Mouse (Mus musculus) spleen, postnatal 36 days (tissue): ENCODE results near the gene Sparcl1.

Experiments used
- DNase-seq, 2 experiments: peaks; one replicate each; pipeline ENCODE4 v3.0.0; 2022; ENCODE audit warnings: low spot score in 2 of 2, mixed read lengths in 1 of 2

Gene Sparcl1

DNA sequence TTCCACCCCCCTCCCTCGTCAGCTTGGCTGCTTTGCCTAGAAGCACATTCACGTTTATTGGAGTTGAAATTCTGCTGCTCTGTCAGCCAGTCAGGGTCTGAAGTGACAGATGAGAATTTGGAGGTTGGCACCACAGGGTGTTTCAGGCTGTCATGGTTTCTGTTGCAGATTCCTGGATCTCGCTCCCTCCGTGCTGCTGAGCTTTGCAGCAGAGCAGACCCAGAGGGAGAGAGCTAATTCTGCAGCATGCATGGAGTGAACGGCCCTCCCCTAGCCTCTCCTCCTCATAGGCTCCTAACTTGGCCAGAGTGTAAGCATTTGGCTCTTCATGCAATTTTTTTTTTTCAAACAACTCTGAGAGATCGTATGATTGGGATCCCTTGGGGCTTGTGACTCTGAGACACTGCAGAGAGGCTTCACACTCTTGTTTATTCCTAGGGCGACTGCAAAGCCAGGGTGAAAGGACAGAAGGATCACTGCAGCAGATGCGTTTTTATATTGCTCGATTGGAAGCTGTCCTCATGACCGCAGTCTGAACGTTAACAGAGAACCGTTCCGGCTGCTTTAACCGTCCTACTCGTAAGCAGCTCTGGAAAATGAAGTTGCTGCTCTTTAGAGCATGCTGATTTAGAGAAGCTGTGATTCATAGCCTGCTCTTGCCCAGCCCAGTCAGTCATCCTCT lies at the start of gene Sparcl1:
Sparcl1 (minus strand) TSS at position 243 of the 682 bp plus-strand sequence.
- DNase-seq, result no peak

GRCm38 (mm10) chr5:104161390-104161789 lies 47.9 kb upstream of the Sparcl1 start:
- DNase-seq, result no peak

- no peak for DNase-seq
Observed at GRCm38 (mm10) chr5:104160581-104160980, 47.0 kb upstream of the Sparcl1 start.

DNA sequence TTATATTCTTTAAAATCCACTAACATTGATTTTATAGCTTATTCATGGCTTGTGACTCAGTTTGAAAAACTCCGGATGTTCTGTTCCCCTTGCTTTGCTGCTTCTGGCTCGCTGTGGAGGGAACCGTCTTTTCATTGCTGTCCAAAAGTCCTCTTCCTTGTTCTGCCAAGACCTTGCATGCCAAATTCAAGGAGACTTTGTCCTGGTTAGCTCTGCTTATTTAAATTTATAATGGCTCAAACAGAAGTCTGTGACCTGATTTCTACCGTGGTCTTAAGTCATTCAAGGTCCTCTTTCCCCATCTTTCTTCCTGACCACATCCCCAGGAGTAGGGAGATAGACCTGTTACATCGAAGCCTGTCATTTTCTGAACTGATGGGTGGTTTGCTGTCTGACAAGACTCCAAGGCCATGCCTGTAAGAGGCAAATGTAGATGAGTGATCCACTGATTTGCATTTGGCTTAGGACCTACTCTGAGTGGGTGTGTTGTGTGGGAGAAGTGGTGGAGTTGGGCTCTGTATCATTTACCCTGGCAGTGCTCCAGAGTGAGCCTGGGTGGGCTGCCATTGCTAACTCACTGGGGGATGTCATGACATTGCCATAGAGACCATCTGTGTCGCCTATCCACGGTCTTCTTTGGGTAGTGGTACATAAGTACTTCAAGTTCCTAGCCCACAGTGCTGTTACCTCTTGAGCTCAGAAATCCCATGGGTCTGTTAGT lies 45.0 kb upstream of the Sparcl1 start:
- no peak for DNase-seq

- no peak for DNase-seq
Observed at GRCm38 (mm10) chr5:104157701-104158100, 44.2 kb upstream of the Sparcl1 start.

- no peak for DNase-seq
Observed at GRCm38 (mm10) chr5:104150196-104150595, 36.7 kb upstream of the Sparcl1 start.

GRCm38 (mm10) chr5:104149349-104149748 lies 35.8 kb upstream of the Sparcl1 start:
- no peak for DNase-seq

- no peak for DNase-seq
Observed at GRCm38 (mm10) chr5:104144057-104144456, 30.5 kb upstream of the Sparcl1 start.

- no peak for DNase-seq
Observed at GRCm38 (mm10) chr5:104141067-104141466, 27.5 kb upstream of the Sparcl1 start.

- DNase-seq, result no peak
Observed at GRCm38 (mm10) chr5:104137920-104138541, 24.5 kb upstream of the Sparcl1 start.

DNA sequence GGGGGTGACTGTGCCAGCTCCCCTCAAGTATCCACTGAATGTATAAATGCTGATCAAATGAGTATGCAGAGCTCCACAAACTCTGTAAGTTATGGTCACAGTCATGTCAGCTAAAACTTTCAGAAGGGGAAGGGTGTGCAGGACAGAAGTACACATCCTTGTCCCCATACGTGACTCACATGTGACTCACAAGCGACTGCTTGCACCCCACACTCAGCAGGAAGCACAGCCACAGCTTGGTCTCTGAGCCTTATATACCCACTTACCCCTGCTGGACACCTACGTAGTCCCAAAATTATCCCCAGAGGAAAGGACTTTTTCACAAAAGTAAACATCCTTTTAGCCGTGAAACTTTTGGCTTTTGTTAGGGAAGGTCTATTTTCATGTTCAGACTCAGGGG lies 20.2 kb upstream of the Sparcl1 start:
- no peak for DNase-seq

DNA sequence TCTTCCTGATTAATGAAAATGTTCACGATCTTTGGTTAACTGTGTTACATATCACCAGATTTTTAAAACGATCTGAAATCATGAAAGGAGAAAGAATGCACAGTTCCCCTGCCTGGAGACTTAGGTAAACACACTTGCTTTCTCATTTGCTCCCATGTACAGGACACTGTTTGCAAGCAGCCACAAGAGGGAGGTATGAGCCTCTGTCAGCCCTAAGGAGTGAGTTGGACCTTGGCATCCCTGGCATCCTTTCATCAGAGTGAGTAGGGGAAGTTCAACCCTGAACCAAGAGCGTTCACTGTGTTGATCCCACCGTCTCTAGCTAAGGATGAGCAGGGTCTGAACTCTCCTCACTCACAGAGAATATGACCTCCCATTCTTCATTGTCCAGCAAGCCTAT lies 18.0 kb upstream of the Sparcl1 start:
- DNase-seq, result no peak

DNA sequence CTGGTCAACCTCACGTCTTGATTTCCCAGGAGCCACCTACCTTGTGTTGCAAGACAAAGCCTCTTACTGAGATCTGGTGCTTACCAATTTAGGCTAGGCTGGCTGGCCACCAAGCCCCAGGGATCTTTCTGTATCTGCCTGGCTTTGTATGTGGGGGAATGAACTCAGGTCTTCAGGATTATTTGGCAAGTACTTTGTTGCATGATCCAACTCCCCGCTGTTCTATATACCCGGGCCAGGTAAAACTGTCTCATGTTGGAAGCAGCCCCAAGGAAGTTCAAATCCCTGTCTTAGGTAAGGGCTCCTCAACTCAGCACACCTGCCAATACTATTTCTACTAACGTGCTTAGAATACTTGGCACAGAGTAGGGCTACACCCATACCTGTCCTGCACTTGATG lies 17.4 kb upstream of the Sparcl1 start:
- DNase-seq, result no peak

DNA sequence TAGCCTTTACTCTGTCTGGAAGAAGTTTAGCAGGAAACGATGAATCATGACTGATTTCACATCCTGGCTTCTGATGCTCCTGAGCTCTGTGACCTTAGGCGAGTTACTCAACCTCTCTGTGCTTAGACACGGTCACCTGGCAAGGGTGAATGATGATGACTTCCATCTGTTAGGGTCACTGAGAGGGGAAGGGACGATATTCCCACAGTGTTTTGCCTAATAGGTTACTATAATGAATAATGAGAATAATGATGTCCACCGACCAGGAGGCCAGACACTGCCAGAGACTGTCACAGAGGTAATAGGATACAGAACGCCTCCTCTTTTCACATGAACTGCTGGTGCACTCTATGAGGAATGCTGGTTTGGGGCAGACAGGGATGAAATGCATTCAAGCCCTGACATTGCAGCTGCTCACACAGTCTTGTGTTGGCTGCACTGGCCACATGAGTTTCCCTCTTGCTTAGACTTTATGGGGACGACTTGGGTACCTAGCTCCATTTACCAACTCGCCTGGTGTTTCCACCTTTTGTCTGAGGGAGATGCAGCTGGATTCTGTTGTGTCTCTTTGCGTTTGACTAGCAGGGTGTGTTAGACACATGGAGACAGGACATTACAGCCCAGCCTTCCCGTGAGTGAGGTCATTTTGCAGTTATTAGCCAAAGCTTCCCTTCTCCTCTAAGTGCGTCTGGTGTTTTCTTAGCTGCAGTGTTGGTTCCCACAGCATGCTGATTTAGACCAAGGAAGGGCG lies 14.9 kb upstream of the Sparcl1 start:
- no peak for DNase-seq

DNA sequence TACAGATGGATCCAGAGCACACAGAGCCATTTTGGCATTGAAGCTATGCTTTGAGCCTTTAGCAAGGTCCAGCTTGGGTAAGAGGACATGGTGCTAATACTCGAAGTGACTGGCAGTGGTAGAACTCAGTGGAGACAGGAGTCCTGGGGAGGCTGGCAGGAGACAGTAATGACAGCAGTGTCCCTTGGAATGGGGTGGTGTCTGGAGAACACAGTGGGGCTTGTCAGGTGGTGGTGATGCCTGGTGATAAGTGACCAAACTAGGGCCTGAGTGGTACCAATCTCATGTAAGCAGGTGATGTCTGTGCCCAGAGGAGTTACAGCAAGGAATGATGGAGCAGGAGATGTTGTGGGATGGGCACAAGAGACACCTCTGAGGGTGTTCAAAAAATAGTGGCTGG lies 13.8 kb upstream of the Sparcl1 start:
- no peak for DNase-seq

DNA sequence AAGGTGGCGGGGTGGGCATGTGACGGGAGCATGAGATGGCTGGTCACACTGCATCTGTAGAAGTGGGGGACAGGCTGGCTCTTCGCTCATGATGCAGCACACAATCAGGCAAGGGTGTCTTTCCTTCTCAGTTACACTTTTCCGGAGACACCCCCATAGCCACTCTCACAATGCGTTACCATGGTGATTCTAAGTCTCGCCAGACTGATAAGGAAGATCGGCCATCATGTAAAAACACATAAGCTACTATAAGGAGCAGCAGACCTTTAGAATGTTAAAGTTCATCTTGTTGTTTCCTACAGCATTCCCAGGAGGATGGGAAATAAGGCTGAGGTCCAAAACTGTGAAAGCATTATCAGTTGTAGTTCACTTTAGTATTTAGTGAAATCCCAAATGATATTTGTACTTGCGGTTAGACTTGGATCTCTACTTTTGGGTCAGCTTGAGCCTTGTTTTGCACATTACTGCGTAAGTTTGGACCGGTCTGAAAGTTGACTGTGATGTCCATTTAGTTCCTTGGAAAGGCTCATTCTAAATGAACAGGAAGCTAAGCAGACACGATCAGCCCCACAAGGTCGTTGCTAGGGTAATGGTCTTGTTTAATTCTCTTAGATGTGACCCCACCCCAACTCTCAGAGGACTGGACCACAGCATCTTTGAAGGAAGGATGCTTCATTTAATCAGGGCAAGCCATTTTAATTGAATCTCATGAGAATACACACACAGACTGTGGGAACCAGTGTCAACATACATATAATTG lies 13.2 kb upstream of the Sparcl1 start:
- DNase-seq, result no peak

GRCm38 (mm10) chr5:104124016-104124658 lies 10.6 kb upstream of the Sparcl1 start:
- no peak for DNase-seq

- no peak for DNase-seq
Observed at GRCm38 (mm10) chr5:104115890-104116289, 2.4 kb upstream of the Sparcl1 start.

GRCm38 (mm10) chr5:104115118-104115517 lies 1.6 kb upstream of the Sparcl1 start:
- DNase-seq, result no peak

DNA sequence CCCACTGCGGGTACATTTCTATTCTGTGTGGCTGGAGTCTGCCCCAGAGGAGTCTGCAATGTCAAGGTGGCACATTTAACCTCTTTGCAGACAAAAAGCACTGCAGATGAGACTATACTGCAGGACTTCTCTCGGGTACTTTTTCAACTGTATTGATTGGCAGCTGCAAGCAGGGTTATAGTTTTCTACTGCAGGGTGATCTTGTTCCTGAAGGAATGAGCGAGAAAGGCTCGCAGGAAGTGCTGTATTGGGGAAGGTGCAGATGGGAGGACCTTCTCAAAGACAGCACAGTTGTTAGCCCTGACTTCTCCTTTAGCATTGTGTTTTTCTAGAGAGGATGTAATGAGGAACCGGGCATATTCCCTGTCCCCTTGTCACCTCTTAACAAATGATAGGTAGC lies 1.0 kb downstream of the Sparcl1 start:
- DNase-seq, result no peak

- DNase-seq, result no peak
Observed at GRCm38 (mm10) chr5:104112016-104112415, 1.5 kb downstream of the Sparcl1 start.
